Mouse (Mus musculus): ENCODE measurements at regions not wholly inside any gene's neighbourhood (a gene's known extent, or its start where the extent isn't known, plus 50 kb on each side); places are given as distances from the start of the nearest gene placed in this dataset.
A peak's percentile ranks its signal among the peaks of the same experiment; 100 is the strongest.

GRCm38 (mm10) chr9:32005348-32005747 is 92.1 kb upstream of the Barx2 start:
- DNase-seq (ENCODE audit: low read depth) = no peak

- DNase-seq (ENCODE audit: low read depth) = no peak
Observed at GRCm38 (mm10) chr9:32006350-32006749, 93.1 kb upstream of the Barx2 start.

GRCm38 (mm10) chr9:32010953-32011770 is 97.9 kb upstream of the Barx2 start:
- no peak for DNase-seq (ENCODE audit: low read depth)

GRCm38 (mm10) chr9:32016286-32016685 is 99.7 kb upstream of the Arhgap32 start:
- DNase-seq (ENCODE audit: low read depth) = no peak

GRCm38 (mm10) chr9:32018020-32018419 is 97.9 kb upstream of the Arhgap32 start:
- DNase-seq (ENCODE audit: low read depth) = no peak

- no peak for DNase-seq (ENCODE audit: low read depth)
Observed at GRCm38 (mm10) chr9:32019786-32020185, 96.2 kb upstream of the Arhgap32 start.

- DNase-seq (ENCODE audit: low read depth) = no peak
Observed at GRCm38 (mm10) chr9:32020942-32021731, 94.8 kb upstream of the Arhgap32 start.

GRCm38 (mm10) chr9:32021755-32022154 is 94.2 kb upstream of the Arhgap32 start:
- DNase-seq (ENCODE audit: low read depth) = no peak

GRCm38 (mm10) chr9:32022996-32023395 is 92.9 kb upstream of the Arhgap32 start:
- DNase-seq (ENCODE audit: low read depth) = no peak

GRCm38 (mm10) chr9:32024767-32025166 is 91.2 kb upstream of the Arhgap32 start:
- DNase-seq (ENCODE audit: low read depth) = no peak

GRCm38 (mm10) chr9:32027962-32028361 is 88.0 kb upstream of the Arhgap32 start:
- no peak for DNase-seq (ENCODE audit: low read depth)

- DNase-seq (ENCODE audit: low read depth) = no peak
Observed at GRCm38 (mm10) chr9:32029001-32029400, 86.9 kb upstream of the Arhgap32 start.

GRCm38 (mm10) chr9:32029786-32030185 is 86.2 kb upstream of the Arhgap32 start:
- no peak for DNase-seq (ENCODE audit: low read depth)

- no peak for DNase-seq (ENCODE audit: low read depth)
Observed at GRCm38 (mm10) chr9:32030203-32030602, 85.7 kb upstream of the Arhgap32 start.

- DNase-seq (ENCODE audit: low read depth) = peak; percentile 11
Observed at GRCm38 (mm10) chr9:32031950-32032453, 83.9 kb upstream of the Arhgap32 start.

GRCm38 (mm10) chr9:32032521-32033185 is 83.3 kb upstream of the Arhgap32 start:
- no peak for DNase-seq (ENCODE audit: low read depth)

GRCm38 (mm10) chr9:32033937-32034336 is 82.0 kb upstream of the Arhgap32 start:
- DNase-seq (ENCODE audit: low read depth) = no peak

GRCm38 (mm10) chr9:32039999-32040398 is 75.9 kb upstream of the Arhgap32 start:
- DNase-seq (ENCODE audit: low read depth) = no peak

- no peak for DNase-seq (ENCODE audit: low read depth)
Observed at GRCm38 (mm10) chr9:32043344-32043743, 72.6 kb upstream of the Arhgap32 start.

GRCm38 (mm10) chr9:32046791-32047190 is 69.1 kb upstream of the Arhgap32 start:
- DNase-seq (ENCODE audit: low read depth) = no peak

GRCm38 (mm10) chr9:32048941-32049340 is 67.0 kb upstream of the Arhgap32 start:
- DNase-seq (ENCODE audit: low read depth) = no peak

GRCm38 (mm10) chr9:32049546-32049945 is 66.4 kb upstream of the Arhgap32 start:
- DNase-seq (ENCODE audit: low read depth) = no peak

Measured in c-Kit-positive CD71-positive TER-119-negative erythroid progenitor cells, embryonic 14.5 days (primary cell).